21 mouse cellular contexts compared by ENCODE assay signal in the genomic region with DNA sequence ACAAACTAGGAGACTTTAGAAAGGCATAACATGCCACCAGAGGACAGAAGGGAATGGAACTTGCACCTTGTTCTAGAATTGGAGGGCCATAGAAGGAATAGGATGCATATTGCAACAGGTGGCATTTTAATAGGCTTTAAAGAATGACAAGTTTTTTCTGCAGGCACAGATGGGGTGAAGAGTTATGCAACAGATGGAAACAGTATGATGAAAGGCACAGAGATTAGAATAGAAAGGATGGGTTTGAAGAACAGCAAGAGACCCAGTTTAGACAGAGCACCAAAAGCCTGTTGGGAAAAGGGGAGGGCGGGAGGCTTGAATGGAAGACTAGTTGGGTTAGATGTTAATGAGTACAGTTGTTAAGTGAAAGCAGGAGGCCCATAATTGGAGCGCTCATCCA.
"Had no signal": no experiment of that assay in that cellular context is flagged by ENCODE, and none has a peak within 500 bp of the region (broad histone marks: within the 10 kb centered on the region; RNA-seq: fewer than 3 reads in every experiment).

No protein-coding gene starts in this region.

- H3K9me3 ChIP-seq: lung, embryonic 15.5 days; midbrain, embryonic 10.5 days; midbrain, embryonic 12.5 days; neural tube, embryonic 13.5 days; neural tube, embryonic 15.5 days had no signal

- DNase-seq: liver, postnatal 0 days; lung, adult 2 months; lung, postnatal 14 days; lung, postnatal 36 days; midbrain, embryonic 14.5 days; right cerebral cortex, adult 18-20 months; right cerebral cortex, postnatal 25 days; right cerebral cortex, postnatal 4 days; spleen, adult 18-20 months; thymus, adult 18-20 months; thymus, postnatal 14 days; thymus, postnatal 36 days had no signal

- H3K27ac ChIP-seq: lung, embryonic 15.5 days; macrophage; midbrain, embryonic 10.5 days; midbrain, embryonic 12.5 days; neural tube, embryonic 13.5 days; neural tube, embryonic 15.5 days had no signal

- H3K4me3 ChIP-seq: lung, embryonic 15.5 days; midbrain, embryonic 10.5 days; midbrain, embryonic 12.5 days; myocyte; neural tube, embryonic 13.5 days; neural tube, embryonic 15.5 days had no signal

- H3K4me2 ChIP-seq: lung, embryonic 15.5 days; midbrain, embryonic 12.5 days; neural tube, embryonic 13.5 days; neural tube, embryonic 15.5 days had no signal

- H3K4me1 ChIP-seq: lung, embryonic 15.5 days; midbrain, embryonic 10.5 days; midbrain, embryonic 12.5 days; neural tube, embryonic 13.5 days; neural tube, embryonic 15.5 days had no signal

- H3K9ac ChIP-seq: liver, postnatal 0 days; lung, embryonic 15.5 days; midbrain, embryonic 12.5 days; neural tube, embryonic 13.5 days; neural tube, embryonic 15.5 days had no signal

- H3K36me3 ChIP-seq: lung, embryonic 15.5 days; midbrain, embryonic 10.5 days; midbrain, embryonic 12.5 days; neural tube, embryonic 13.5 days; neural tube, embryonic 15.5 days had no signal

- H3K27me3 ChIP-seq: lung, embryonic 15.5 days; midbrain, embryonic 12.5 days; neural tube, embryonic 13.5 days; neural tube, embryonic 15.5 days had no signal

- ATAC-seq: liver, postnatal 0 days; lung, postnatal 0 days; midbrain, embryonic 16.5 days had no signal
